9 mouse cellular contexts compared by ENCODE assay signal in genomic region chr4:138851463-138851862, GRCm38 (mm10). TPM values are rescaled to one million over a fixed set of nuclear protein-coding genes. Genes with fewer than 3 reads are reported as not detected.
DNase-seq lines count a peak whose midpoint lies in the region; ATAC-seq and TF ChIP-seq lines count a peak whose summit lies in the region.
"Had no signal": no experiment of that assay in that cellular context is flagged by ENCODE, and none has a peak within 500 bp of the region (broad histone marks: within the 10 kb centered on the region; RNA-seq: fewer than 3 reads in every experiment).

No protein-coding gene starts in this region.

- H3K36me3 ChIP-seq in heart, adult 2 months (ENCODE audit: control insufficient read depth, insufficient read depth, low read length), result no peaks in the 10 kb centered on the region
- no peaks in the 10 kb centered on the region for H3K36me3 ChIP-seq in liver, postnatal 0 days (replicated peaks; ENCODE audit: insufficient read depth, low read length)

- H3K9me3 ChIP-seq in liver, postnatal 0 days (ENCODE audit: low read length), result no peaks in the 10 kb centered on the region

- H3K9ac ChIP-seq in heart, adult 2 months (ENCODE audit: low read depth, low read length), result no peak overlapping the region
- H3K9ac ChIP-seq in liver, postnatal 0 days (replicated peaks), result no peak overlapping the region

- intact Hi-C loops in heart, adult 2 months (cut with DNase I), result loop anchor here (1.0 kb wide), 3 partner anchors 103 to 404 kb away; no protein-coding TSS in a partner anchor

- 3% methylated on average over 4 of the region's 4 CpGs for WGBS in heart, adult 2 months
- 6% methylated on average over 4 of the region's 4 CpGs for WGBS in liver, postnatal 0 days (ENCODE audit: insufficient replicate concordance)
- 2% methylated on average over 4 of the region's 4 CpGs for WGBS in olfactory bulb, adult 2 months

- no peaks in the 10 kb centered on the region for H3K79me2 ChIP-seq in heart, adult 2 months (replicated peaks; ENCODE audit: control insufficient read depth, insufficient read depth, low read length)

- H3K4me1 ChIP-seq in heart, adult 2 months (ENCODE audit: control insufficient read depth, insufficient read depth, low read length), result no peaks in the 10 kb centered on the region
- no peaks in the 10 kb centered on the region for H3K4me1 ChIP-seq in liver, postnatal 0 days (ENCODE audit: insufficient read depth)
- H3K4me1 ChIP-seq in olfactory bulb, adult 2 months (ENCODE audit: control insufficient read depth, insufficient read depth, low read length), result peaks cover 2% of the 10 kb centered on the region; the same call in 1 of the 2 replicates

- TF ChIP-seq EP300 in heart, adult 2 months (IDR thresholded peaks at IDR 0.05; ENCODE audit: insufficient read depth, low read depth, low read length), result peak; percentile 88; the same call in 1 of the 2 replicates
- no peak for TF ChIP-seq EP300 in liver, postnatal 0 days (IDR thresholded peaks at IDR 0.05; ENCODE audit: low read depth)

- H3K27ac ChIP-seq in heart, adult 2 months, result no peak overlapping the region
- no peak overlapping the region for H3K27ac ChIP-seq in liver, postnatal 0 days (ENCODE audit: low read depth)
- no peak overlapping the region for H3K27ac ChIP-seq in olfactory bulb, adult 2 months (ENCODE audit: insufficient read depth, low read depth, low read length)

- H3K4me2 ChIP-seq in liver, postnatal 0 days (ENCODE audit: low read depth, low read length), result no peak overlapping the region

- H3K27me3 ChIP-seq in heart, adult 2 months (ENCODE audit: control insufficient read depth, insufficient read depth, low read length), result peaks cover 3% of the 10 kb centered on the region; the same call in 1 of the 2 replicates
- 0 out of 2 replicates have a peak, but pooled peaks cover 2% of the 10 kb centered on the region for H3K27me3 ChIP-seq in liver, postnatal 0 days (ENCODE audit: insufficient read depth, low read length)

- ATAC-seq in liver, postnatal 0 days, result no peak

- no peak for TF ChIP-seq POLR2A in heart, adult 2 months (IDR thresholded peaks at IDR 0.05; ENCODE audit: insufficient read depth, low read depth, low read length)
- no peak for TF ChIP-seq POLR2A in olfactory bulb, adult 2 months (IDR thresholded peaks at IDR 0.05; ENCODE audit: insufficient read depth, low read depth, low read length)

- H3K4me3 ChIP-seq in heart, adult 2 months, result no peak overlapping the region
- H3K4me3 ChIP-seq in liver, postnatal 0 days (ENCODE audit: low read depth, low read length), result no peak overlapping the region
- no peak overlapping the region for H3K4me3 ChIP-seq in olfactory bulb, adult 2 months (ENCODE audit: insufficient read depth, low read depth, low read length)

- peak; percentile 46 to 60 for DNase-seq in CD8-positive naive resting alpha-beta T cell, adult 2 months (ENCODE audit: low read depth in 2 of 2, low spot score in 2 of 2)
- DNase-seq in adrenal gland, adult 8-10 months, result peak; percentile 28
- peak; percentile 59 for DNase-seq in embryo, embryonic 11.5 days (ENCODE audit: low read depth, low spot score)
- DNase-seq in heart, adult 2 months, result peak; percentile 48 to 74
- DNase-seq in kidney, postnatal 14 days, result peak; percentile 74
- DNase-seq in liver, postnatal 0 days, result peak; percentile 68
- peak; percentile 59 for DNase-seq in thymus, postnatal 0 days (ENCODE audit: low spot score)

- TF ChIP-seq CTCF in heart, adult 2 months (IDR thresholded peaks at IDR 0.05), result no peak
- peak; percentile 97 for TF ChIP-seq CTCF in liver, postnatal 0 days (IDR thresholded peaks at IDR 0.05; ENCODE audit: low read depth)
- TF ChIP-seq CTCF in olfactory bulb, adult 2 months (IDR thresholded peaks at IDR 0.05; ENCODE audit: insufficient read depth, low read depth, low read length), result peak; percentile 89

RNA-seq across cellular contexts. Expression of gene Pla2g5, which starts 11.8 kb away (rescaled TPM):
- 10 to 100 TPM; 13.3 to 43.8 (median 24.8) TPM for total RNA-seq in adrenal gland, adult 8-10 months (2022)
- total RNA-seq in heart, adult 2 months (2021), result 10 to 100 TPM; 24.8 to 33.0 TPM
- polyA plus RNA-seq in heart, adult 2 months (2012; rRNA removed), result 87.6 and 129 TPM in 2 replicates
- not detected in 2 replicates for polyA plus RNA-seq in liver, postnatal 0 days (2015; fragmentation: Nextera tagmentation; extraction: Ambion mirVana)
- not detected in 2 replicates for polyA plus RNA-seq in olfactory bulb, adult 2 months (2012; ENCODE audit: insufficient read depth, insufficient read length, low replicate concordance, missing spikeins)
- polyA plus RNA-seq in thymus, postnatal 0 days (2015; fragmentation: Nextera tagmentation; extraction: Ambion mirVana), result 0.16 and 0.17 TPM in 2 replicates

RNA-seq across cellular contexts. Expression of gene Gm13030, which starts 22.3 kb away (rescaled TPM):
- not detected for total RNA-seq in adrenal gland, adult 8-10 months (2022)
- total RNA-seq in heart, adult 2 months (2021), result not detected
- polyA plus RNA-seq in heart, adult 2 months (2012; rRNA removed), result not detected in 2 replicates
- polyA plus RNA-seq in liver, postnatal 0 days (2015; fragmentation: Nextera tagmentation; extraction: Ambion mirVana), result not detected in 2 replicates
- not detected in 2 replicates for polyA plus RNA-seq in olfactory bulb, adult 2 months (2012; ENCODE audit: insufficient read depth, insufficient read length, low replicate concordance, missing spikeins)
- not detected in 2 replicates for polyA plus RNA-seq in thymus, postnatal 0 days (2015; fragmentation: Nextera tagmentation; extraction: Ambion mirVana)
- polyA plus RNA-seq: gonadal fat pad, adult 2 months had no signal

RNA-seq across cellular contexts. Expression of gene Pla2g2e, which starts 26.3 kb away (rescaled TPM):
- 1 to 10 TPM in 2 of 4 experiments, under 1 TPM in 2; 0.46 to 2.9 (median 0.86) TPM for total RNA-seq in adrenal gland, adult 8-10 months (2022)
- total RNA-seq in heart, adult 2 months (2021), result 1 to 10 TPM in 1 of 2 experiments, under 1 TPM in 1; 0.73 to 1.6 TPM
- 0.43 TPM in 1 of 2 replicates, not detected in the other for polyA plus RNA-seq in heart, adult 2 months (2012; rRNA removed)
- polyA plus RNA-seq in liver, postnatal 0 days (2015; fragmentation: Nextera tagmentation; extraction: Ambion mirVana), result not detected in 2 replicates
- not detected in 2 replicates for polyA plus RNA-seq in olfactory bulb, adult 2 months (2012; ENCODE audit: insufficient read depth, insufficient read length, low replicate concordance, missing spikeins)
- polyA plus RNA-seq in thymus, postnatal 0 days (2015; fragmentation: Nextera tagmentation; extraction: Ambion mirVana), result 1.1 and 1.2 TPM in 2 replicates

Comparison
In these comparisons a context has a peak if more than half of its experiments do, and no peak if none do; other contexts are left out.
1. RNA of gene Pla2g5, which starts 11.8 kb away (polyA plus RNA-seq): 87.6 to 129 TPM in heart, adult 2 months; 0.16 to 0.17 TPM in thymus, postnatal 0 days, not detected in liver, postnatal 0 days and not detected in olfactory bulb, adult 2 months; every median in the first group is over 10 times any median in the second.
2. Peak in every context shown above with its lines, with median percentiles within 50 percentile points of each other: DNase-seq.